Mouse (Mus musculus): ENCODE results near the gene Lrwd1. TPM values are rescaled to one million over a fixed set of nuclear protein-coding genes. Genes with fewer than 3 reads are reported as not detected.

Lrwd1 gene
- total RNA-seq, 2 experiments from 2014 or later: 13.8 to 16.2 TPM

DNA sequence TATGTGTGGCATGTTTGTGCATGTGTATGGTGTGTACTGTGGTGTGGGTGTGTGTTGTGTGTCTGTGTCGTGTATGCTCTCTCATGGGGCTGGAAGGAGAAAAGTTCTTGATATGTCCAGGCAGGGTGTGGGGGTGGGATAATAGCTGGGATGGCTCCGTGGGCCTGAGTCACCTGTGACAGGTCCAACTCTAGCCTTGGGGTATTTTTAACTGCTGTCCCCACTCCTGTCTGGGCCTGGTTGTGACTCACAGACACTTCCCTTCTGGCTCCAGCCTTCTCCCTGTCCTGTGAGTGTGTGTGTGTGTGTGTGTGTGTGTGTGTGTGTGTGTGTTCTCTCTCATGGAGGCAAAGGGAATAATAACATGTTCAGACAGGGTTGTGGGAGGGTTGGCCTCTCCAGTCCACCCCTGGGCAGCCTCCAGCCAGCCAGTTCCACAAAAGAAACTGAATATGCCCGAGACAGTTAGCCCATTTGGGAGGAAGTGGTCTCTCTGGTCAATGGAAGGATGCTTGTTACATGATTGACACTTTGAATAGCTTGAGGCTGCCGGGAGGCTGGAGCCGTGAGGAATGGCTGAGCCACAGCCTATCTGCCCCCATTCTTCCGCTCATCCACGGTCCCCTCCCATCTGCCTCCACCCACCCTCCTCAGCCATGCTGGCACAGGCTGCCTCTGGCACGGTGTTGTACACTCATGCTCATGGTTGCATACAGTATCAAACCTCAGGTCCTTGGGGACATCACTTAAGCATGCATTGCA is 41.4 kb downstream of the Lrwd1 start:
- peak; percentile 39 to 50 for DNase-seq (ENCODE audit: low spot score in 2 of 2)

- DNase-seq (ENCODE audit: low spot score in 2 of 2): no peak
Observed at GRCm38 (mm10) chr5:136091927-136092326, 43.9 kb downstream of the Lrwd1 start.

GRCm38 (mm10) chr5:136088821-136089575 is 46.9 kb downstream of the Lrwd1 start:
- no peak for DNase-seq (ENCODE audit: low spot score in 2 of 2)

- no peak for DNase-seq (ENCODE audit: low spot score in 2 of 2)
Observed at GRCm38 (mm10) chr5:136086290-136086689, 49.6 kb downstream of the Lrwd1 start.

DNA sequence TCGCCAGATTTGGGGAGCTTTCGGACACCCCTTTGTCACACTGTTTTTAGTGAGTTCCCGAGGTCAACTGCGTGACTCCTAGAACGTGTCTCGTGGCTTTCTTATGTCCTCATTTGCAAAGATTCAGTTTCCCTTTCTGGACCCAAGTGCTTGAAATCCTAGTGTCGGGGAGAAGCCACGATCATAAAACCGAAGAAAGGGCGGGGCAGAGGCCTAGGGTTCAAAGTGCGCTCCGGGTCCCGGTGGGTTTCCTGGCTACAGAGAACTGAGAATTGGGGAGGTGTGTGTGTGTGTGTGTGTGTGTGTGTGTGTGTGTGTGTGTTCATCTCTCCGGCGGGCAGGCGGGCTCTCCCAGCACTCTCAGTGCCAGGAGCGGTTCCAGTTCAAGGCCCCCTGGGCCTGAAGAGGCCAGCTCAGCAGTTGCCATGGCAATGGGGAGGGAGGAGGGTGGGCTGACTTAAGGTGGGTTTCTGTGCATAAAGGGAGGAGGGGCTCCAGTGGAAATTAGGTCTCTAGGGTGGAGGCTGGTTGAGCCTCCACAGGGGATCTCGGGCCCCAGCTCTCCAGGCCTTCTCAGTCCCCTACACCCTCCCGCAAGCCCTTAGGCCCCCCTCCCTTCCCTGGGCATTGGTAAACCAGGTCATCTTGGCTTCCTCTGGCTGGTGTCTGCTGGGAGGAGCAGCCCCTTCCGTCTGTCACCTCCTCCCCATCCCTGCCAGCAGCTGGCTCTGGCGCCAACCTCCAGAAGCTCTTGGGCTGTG is 50.8 kb downstream of the Lrwd1 start:
- no peak for DNase-seq (ENCODE audit: low spot score in 2 of 2)

DNA sequence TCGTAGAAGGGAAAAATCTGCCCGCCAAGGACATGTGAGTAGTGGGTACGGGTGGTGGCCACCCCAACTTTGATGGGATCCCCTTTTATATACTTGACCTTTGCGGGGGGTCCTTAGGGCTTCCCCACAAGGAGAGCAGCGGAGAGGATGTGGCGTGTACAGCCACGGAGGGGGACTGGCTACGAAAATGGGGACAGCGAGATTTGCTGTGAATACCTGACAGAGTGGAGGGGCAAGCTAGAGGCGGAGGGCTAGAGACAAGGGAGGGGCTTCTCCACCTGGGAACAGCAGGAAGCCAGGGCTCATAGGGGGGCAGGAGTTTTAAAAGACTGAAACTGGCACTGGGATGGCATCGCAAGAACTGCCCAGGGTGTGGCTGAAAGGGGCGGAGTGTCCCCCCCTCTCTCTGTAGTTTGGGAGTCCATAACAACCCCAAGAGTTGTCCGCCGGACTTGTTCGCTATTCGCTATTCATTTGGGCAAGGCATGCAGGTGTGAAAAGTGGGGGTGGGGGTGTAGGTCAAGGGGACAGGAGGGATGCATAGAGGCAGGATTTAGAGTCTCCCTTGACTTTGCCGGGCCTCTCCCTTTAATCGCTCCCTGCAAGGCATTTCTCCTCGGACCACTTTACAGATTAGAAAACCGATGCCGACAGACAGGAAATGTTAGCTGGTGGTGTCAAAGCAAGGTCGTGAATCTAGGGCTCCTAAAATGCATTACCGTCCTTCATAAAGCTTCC is 51.6 kb downstream of the Lrwd1 start:
- no peak for DNase-seq (ENCODE audit: low spot score in 2 of 2)

DNA sequence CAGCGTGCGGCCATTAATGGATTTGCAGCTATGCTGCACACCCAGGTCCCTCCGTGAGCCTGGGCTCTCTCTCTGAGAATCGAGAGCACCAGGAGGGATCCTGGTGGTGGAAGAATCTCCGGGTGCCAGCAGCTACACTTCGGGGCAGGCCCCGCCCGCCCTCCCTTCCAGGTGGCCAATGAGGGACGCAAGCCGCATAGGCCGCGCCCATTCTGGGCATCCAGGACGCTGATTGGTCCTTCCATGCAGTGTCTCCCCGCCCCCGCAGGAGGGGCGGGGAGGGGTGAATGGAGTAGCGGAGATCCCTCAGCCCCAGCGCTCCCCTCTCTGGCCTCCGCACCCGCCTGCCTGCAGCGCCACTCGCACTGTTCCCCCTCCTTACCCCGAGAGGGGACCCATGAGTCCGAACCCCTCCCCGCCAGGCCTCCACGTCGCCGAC is 52.2 kb downstream of the Lrwd1 start, which contains the start of gene Rasa4:
Rasa4 (plus strand) TSS at position 248 of the 439 bp plus-strand sequence.
- peak; percentile 88 to 93 for DNase-seq (ENCODE audit: low spot score in 2 of 2)

GRCm38 (mm10) chr5:136082345-136082744 is 53.5 kb downstream of the Lrwd1 start:
- DNase-seq (ENCODE audit: low spot score in 2 of 2): no peak

DNA sequence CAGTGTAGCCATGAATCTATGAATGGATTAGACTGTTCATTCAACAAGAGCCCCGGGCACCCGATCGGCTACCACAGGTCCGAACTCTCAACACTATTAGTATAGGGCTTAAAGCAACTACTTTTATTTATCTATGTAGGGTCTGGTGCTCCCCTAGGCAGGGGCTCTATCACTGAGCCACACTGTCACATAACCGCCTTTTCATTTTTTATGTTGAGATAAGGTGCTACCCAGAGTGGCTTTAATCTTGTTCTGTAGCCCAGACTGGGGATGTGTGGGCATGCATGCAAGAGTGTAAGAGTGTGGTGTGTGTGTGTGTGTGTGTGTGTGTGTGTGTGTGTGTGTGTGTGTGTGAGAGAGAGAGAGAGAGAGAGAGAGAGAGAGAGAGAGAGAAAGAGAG is 57.7 kb downstream of the Lrwd1 start:
- DNase-seq (ENCODE audit: low spot score in 2 of 2): no peak

GRCm38 (mm10) chr5:136077001-136077550 is 58.8 kb downstream of the Lrwd1 start:
- DNase-seq (ENCODE audit: low spot score in 2 of 2): no peak

DNA sequence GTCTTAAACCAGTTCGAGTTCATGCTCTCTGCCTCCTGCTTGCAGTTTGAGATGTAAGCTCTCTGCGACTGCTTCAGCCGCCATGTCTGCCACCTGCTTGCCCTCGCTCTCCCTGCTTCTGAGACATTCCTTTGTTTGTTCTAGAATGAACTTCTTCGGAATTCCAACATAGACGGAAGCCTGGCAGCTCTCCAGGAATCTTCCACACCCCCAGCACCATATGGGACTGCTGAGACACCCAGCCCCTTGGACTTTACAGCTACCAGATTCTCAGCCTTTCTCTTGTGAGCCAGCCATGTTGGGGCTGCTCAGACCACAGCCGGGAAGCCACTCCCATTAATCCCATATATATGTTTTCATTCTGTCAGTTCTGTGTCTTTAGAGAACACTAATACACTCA is 59.6 kb downstream of the Lrwd1 start:
- no peak for DNase-seq (ENCODE audit: low spot score in 2 of 2)

- no peak for DNase-seq (ENCODE audit: low spot score in 2 of 2)
Observed at GRCm38 (mm10) chr5:136075076-136075475, 60.8 kb downstream of the Lrwd1 start.

- DNase-seq (ENCODE audit: low spot score in 2 of 2): no peak
Observed at GRCm38 (mm10) chr5:136073526-136073925, 62.3 kb downstream of the Lrwd1 start.

GRCm38 (mm10) chr5:136073051-136073450 is 62.8 kb downstream of the Lrwd1 start:
- DNase-seq (ENCODE audit: low spot score in 2 of 2): no peak

Small RNA genes lying within 50 kb of the gene (microRNA-seq; reads per million reads assigned to microRNA genes)
- gene Mir7035: 1.7 to 2.1 reads per million in 2 experiments

Other genes with a start within 250 kb of the Lrwd1 start
- gene Hspb1, start 248.2 kb downstream of the Lrwd1 start, total RNA-seq (2021): 10 to 100 TPM; 16.5 to 31.4 TPM
- gene Ywhag, start 201.5 kb downstream of the Lrwd1 start, total RNA-seq (2021): 1,000 to 10,000 TPM; 1,157 to 1,215 TPM
- 1 to 10 TPM in 1 of 2 experiments, under 1 TPM in 1; 0.79 to 1.3 TPM for gene Ssc4d, start 161.5 kb downstream of the Lrwd1 start, total RNA-seq (2021)
- gene Zp3, start 156.0 kb downstream of the Lrwd1 start, total RNA-seq (2021): not detected
- gene Dtx2, start 141.3 kb downstream of the Lrwd1 start, total RNA-seq (2021): 10 to 100 TPM in 1 of 2 experiments, 1 to 10 TPM in 1; 8.3 to 10.2 TPM
- not detected for gene Upk3b, start 97.6 kb downstream of the Lrwd1 start, total RNA-seq (2021)
- under 1 TPM in 1 of 2 experiments, not detected in 1; 0.75 TPM for gene Upk3bl, start 81.6 kb downstream of the Lrwd1 start, total RNA-seq (2021)
- gene Rasa4, start 52.2 kb downstream of the Lrwd1 start, total RNA-seq (2021): 10 to 100 TPM in 1 of 2 experiments, 1 to 10 TPM in 1; 4.8 to 10.3 TPM
- 10 to 100 TPM; 74.9 to 75.7 TPM for gene Polr2j, start 19.4 kb downstream of the Lrwd1 start, total RNA-seq (2021)
- 1 to 10 TPM; 9.0 to 9.5 TPM for gene Alkbh4, start 72 bp upstream of the Lrwd1 start, total RNA-seq (2021)
- 10 to 100 TPM; 45.9 to 48.5 TPM for gene Orai2, start 34.6 kb upstream of the Lrwd1 start, total RNA-seq (2021)
- 10 to 100 TPM; 36.2 to 40.7 TPM for gene Prkrip1, start 62.9 kb upstream of the Lrwd1 start, total RNA-seq (2021)
- 1 to 10 TPM; 7.5 to 8.4 TPM for gene Sh2b2, start 110.5 kb upstream of the Lrwd1 start, total RNA-seq (2021)

Measured in left cerebral cortex, adult 18-20 months (tissue).